Mouse (Mus musculus) megakaryocyte, embryonic 14.5 days (primary cell): ENCODE measurements around the gene Retreg3.

ENCODE experiments used
- FLI1 ChIP-seq: IDR thresholded peaks from 2 replicates; pipeline ENCODE4 v1.6.1; 2012; ENCODE audit warnings: low read length, inconsistent platforms, mixed read lengths
- GATA1 ChIP-seq: IDR thresholded peaks from 3 replicates; pipeline ENCODE4 v1.6.1; 2012; ENCODE audit warnings: mixed read lengths, low read length, inconsistent platforms, borderline replicate concordance

DNA sequence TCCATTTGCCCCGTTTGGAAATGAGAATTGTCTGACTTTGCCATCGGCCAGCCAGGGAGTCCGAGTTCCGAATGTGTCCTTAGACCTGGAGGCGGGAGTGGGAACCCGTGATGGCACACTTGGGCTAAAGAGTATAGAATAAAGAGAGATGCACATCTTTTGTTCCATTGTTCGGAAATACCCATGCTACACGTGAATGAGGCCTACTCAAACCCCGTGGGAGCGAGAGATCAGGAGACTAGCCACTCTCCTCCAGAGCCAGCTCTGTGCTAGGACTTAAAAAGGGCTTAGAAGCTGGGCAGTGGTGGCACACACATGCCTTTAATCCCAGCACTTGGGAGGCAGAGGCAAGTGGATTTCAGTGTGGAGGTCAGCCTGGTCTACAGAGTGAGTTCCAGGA lies 60.2 kb downstream of the Retreg3 start:
- TF ChIP-seq FLI1 = no peak
- TF ChIP-seq GATA1 = no peak
